Mouse (Mus musculus) G1E (cell line): ENCODE results near the gene Ckap2l.

Experiments used
- CTCF ChIP-seq: IDR thresholded peaks from 2 replicates; pipeline ENCODE4 v1.5.1; 2012; ENCODE audit warnings: low read depth, low read length, inconsistent platforms, mixed read lengths
- GATA1 ChIP-seq: IDR thresholded peaks from 2 replicates; pipeline ENCODE4 v1.6.1; 2012; ENCODE audit warnings: borderline replicate concordance, low read length, inconsistent platforms, mixed read lengths

- no peak for TF ChIP-seq CTCF
- no peak for TF ChIP-seq GATA1
Measured at GRCm38 (mm10) chr2:129233803-129234477, 63.1 kb downstream of the Ckap2l start.
